Mouse (Mus musculus) right cerebral cortex, adult 2 months (tissue): ENCODE data around the gene Ccdc194.
"Not testable (repeated sequence)": the region's sequence is repeated elsewhere in the genome, so short reads cannot be mapped to it uniquely, and the experiment has no call there.

Experiments used
- DNase-seq, 2 experiments: peaks; one replicate each; pipeline ENCODE4 v3.0.0; 2021 to 2022; ENCODE audit warnings: low spot score in 2 of 2

Gene Ccdc194

GRCm38 (mm10) chr8:71554001-71554400, 28.5 kb upstream of the Ccdc194 start:
- DNase-seq = no peak

DNA sequence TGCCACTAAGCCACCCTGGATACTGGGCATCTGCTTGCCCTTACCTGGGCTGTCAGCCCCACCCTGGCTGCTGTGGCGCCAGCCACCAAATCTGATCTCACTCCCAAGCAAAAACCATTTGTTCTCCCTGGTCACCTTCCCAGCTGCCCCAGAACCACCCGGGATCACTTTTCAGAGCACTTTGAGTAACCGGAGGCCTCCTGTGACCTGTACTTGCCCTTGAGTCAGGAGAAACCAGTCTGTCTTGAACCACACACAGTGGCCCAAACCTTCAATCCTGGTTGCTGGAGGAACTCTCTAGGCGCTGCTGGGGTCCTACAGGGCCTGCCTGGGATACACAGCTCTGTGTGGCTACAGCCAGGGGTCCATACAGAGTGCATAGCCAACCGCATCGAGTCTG, 27.3 kb upstream of the Ccdc194 start:
- DNase-seq = no peak

- DNase-seq = no peak
Observed at GRCm38 (mm10) chr8:71550754-71551153, 25.2 kb upstream of the Ccdc194 start.

DNA sequence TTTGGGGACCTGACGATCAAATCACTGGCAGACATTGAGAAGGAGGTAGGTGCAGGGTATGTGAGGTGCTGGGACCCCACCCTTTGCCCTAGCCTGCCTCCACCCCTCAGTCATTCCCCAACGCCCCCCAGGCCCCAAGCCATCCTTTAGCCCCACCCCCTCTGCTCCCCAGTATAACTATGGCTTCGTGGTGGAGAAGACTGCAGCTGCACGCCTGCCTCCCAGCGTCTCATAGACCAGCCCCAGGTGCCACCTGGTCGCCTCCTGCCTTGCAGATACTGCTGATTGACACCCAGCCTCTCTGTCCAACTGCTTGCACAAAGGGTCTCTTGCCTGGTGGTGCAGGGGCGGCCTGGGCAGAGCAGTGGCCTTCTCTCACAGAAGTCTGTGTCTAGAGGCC, 22.1 kb upstream of the Ccdc194 start:
- no peak for DNase-seq

DNA sequence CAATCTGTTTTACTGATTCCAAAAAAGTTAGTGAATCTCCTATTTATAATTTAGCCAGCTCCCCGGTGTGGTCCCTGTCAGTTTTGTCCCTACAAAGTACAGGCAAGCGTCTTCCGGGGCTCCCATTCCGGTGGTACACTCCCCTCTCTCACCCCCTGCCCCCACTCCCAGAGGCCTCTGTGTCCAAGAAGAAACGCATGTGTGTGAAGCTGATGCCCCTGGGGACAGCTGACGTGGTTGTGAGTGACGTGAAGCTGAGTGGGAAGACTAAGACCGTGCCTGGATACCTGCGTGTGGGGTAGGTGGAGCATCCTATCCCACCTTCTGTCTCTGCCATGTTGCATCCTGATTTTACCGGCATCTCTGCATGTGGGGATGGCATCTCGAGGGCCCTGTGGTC, 19.5 kb upstream of the Ccdc194 start:
- DNase-seq = no peak

GRCm38 (mm10) chr8:71543755-71544154, 18.2 kb upstream of the Ccdc194 start:
- no peak for DNase-seq

DNA sequence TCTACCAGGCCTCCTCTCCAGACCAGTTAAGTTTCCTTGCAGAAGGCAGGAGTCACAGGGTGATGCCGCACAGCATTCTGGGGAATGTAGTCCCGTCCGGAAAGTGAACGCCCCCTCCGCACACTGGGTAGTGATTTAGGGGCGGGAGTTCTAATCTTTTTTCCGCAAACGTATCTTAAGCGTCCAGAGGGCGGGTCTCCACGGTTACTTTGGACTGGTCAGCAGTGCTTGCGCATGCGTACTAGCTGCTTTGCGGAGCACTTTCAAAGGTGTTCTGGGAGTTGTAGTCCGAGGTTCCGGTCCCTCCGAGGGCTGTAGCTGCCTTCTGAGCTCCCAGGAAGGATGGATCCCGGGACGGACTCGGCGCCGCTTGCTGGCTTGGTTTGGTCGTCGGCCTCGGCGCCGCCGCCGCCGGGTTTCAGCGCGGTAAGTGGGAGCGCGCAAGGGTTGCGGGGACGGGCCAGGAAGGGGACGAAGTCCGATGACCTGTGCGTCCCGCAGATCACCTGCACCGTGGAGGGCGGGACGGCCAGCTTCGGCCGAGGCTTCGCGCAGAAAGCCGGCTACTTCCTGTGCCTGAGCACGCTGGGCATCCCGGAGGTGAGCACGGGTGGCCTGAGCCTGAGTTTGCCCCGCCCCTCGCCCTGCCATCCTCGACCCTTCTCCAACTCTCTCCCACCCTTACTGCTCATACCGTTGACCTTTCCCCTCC, 17.3 kb upstream of the Ccdc194 start, which contains the start of gene Mvb12a:
Gene Mvb12a (plus strand): TSS at position 291 of the 712 bp plus-strand sequence.
- DNase-seq = peak; percentile 96 to 97

GRCm38 (mm10) chr8:71537028-71537867, 11.7 kb upstream of the Ccdc194 start, which contains the start of gene Bst2:
Gene Bst2, minus strand, starts transcription at chr8:71537456.
- peak; percentile 31 to 48 for DNase-seq

GRCm38 (mm10) chr8:71535663-71536062, 10.2 kb upstream of the Ccdc194 start:
- DNase-seq = peak in 1 of 2 experiments; percentile 13

GRCm38 (mm10) chr8:71534263-71534810, 8.8 kb upstream of the Ccdc194 start:
- no peak for DNase-seq

DNA sequence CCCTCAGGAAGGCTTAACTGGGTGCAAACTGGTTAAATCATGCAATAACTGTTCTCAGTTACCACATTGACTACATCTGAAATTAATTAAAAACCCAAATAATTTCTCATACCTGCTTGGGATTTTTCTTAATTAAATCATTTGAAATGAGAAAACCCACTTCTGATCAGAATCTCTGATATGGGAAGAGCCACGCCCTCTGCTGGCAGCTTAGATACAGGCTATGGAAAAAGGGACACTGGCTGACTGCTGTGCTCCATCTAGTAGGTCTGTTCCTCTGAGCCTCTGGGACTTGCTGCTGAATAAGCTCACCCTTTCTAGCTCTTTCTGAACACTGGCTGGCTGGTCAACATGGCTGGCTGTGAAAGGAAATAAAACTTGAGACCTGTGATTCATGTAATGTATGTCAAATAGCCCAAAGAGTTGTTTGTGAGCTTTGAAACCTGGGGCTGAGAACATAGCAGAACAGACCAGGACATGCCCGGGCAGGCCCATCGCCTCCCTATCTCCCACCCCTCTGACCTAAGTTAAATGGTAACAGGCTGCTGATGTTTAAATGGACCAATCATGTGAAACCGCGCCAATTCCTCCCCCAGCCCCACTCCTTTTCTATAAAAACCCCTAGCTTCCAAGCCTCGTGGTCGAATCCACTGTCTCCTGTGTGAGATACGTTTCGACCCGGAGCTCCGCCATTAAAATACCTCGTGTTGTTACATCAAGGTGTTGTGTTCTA, 5.4 kb upstream of the Ccdc194 start:
- DNase-seq = peak in 1 of 2 experiments; percentile 30

DNA sequence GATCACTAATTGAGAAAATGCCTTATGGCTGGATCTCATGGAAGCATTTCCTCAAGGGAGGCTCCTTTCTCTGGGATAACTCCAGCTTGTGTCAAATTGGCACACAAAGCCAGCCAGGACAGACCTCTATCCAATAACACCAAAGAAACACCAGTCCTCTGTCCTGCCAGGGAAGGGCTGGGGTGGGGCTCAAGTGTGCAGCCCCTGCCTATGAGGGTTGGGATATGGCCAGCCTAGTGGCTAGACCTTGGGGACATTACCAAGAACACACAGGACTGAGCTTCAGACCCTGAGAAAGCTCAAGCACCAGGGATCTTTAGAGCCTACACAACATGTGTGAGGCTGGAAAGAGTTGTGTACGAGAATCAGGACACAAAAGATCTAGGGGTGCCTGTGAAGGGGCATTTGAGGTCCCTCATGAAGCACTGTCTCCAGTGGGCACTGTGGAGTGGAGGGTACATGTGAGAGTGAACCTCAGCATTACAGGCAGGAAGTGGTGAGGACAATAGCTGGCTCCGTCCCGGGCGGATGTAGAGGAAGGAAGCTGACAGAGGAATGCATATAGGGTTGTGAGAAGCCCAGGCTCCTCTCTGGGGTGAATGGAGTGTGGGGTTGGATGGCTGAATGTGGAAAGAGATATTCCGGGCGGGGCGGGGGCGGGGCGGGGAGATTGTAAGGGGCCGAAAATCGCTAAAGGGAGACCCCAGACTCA, 3.0 kb upstream of the Ccdc194 start:
- no peak for DNase-seq

DNA sequence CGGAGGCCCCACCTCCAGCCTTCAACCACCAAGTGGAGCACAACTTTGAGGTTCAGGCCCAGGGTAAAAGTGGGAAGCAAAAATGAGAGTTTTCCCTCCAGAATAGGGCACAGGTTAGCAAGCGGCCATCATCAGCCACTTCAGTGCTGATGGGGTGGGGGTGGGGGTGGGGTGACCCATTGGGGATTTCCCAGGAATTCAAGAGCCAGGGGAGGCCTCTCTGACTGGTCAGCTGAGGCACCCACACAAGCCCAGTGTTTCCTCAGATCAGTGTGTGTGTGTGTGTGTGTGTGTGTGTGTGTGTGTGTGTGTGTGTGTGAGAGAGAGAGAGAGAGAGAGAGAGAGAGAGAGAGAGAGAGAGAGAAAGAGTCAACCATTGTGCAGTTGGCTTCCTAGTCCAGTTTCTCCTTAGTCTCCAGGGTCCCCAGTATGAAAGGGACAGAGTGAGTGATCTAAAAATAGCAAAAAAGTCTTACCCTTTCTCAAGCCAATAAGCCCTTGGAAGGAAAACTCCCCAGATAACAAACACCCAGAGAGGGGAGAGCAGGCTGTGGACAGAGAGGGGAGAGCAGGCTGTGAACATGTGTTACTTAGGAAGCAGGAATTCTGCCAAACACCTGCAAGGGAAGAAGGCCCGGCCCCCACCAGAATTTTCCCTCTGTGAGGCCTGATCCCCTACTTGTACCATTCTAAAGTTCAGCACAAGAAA, 1.8 kb upstream of the Ccdc194 start:
- no peak for DNase-seq

DNA sequence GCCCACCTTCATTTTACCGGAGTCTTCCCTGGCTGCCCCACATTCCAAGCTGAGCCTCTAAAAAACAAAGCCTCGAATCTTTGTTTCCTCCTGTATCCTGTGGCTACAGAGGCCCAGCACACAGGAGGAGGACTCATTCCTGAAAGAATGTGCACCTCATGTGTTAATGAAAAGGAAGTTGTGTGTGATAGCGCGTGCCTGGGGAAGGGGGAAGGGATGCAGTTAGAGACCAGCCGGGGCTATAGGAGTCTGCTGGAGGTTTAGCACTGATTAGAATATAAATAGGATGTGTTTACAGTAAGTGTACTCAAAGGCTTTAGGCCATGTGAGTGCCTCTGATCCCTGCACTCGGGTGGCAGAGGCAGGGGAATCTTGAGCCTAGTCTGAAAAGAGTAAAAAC, 761 bp upstream of the Ccdc194 start:
- DNase-seq = no peak

GRCm38 (mm10) chr8:71521634-71522033, 3.9 kb downstream of the Ccdc194 start:
- DNase-seq = peak; percentile 91 to 92

DNA sequence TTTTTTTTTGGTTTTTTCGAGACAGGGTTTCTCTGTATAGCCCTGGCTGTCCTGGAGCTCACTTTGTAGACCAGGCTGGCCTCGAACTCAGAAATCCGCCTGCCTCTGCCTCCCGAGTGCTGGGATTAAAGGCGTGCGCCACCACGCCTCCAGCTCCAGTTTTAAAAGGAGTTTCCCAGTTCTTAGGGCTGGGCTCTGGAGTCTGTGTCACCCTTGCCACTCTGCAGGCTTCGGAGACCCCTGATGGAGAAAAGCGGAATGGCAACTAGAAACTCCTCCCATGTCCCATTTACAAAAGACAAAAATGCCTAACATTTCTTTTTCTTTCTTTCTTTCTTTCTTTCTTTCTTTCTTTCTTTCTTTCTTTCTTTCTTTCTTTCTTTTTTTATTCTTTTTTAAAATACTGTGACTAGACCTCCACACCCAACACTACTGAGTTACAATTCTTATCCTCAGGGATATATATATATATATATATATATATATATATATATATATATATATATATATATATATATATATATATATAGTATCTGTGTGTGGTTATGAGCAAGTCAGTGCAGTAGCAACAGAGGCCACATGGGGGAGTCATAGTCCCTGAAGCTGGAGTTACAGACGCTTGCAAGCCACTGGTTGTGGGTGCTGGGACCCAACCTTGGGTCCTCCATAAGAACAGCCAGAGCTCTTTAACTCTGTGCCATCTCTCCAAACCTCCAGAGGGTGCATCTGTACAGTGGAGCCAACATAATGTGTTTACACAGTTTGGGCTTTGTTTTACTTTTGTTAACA, 6.3 kb downstream of the Ccdc194 start:
- DNase-seq = not testable (repeated sequence)

- no peak for DNase-seq
Observed at GRCm38 (mm10) chr8:71516786-71517185, 8.7 kb downstream of the Ccdc194 start.

DNA sequence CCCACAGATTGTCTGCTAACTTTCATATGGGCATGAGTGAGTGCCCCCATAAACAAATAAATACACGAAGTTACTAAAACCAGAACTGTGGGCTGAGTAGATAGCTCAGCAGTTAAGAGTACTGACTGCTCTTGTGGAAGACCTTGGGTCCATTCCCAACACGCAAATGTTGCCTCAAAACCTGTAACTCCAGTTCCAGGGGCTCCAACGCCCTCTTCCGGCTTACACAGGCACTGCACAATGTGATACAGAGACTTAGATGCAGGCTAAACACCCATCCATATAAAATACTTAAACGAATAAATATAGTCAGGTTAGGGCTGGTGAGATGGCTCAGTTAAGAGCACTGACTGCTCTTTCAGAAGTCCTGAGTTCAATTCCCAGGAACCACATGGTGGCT, 10.5 kb downstream of the Ccdc194 start:
- DNase-seq = no peak

DNA sequence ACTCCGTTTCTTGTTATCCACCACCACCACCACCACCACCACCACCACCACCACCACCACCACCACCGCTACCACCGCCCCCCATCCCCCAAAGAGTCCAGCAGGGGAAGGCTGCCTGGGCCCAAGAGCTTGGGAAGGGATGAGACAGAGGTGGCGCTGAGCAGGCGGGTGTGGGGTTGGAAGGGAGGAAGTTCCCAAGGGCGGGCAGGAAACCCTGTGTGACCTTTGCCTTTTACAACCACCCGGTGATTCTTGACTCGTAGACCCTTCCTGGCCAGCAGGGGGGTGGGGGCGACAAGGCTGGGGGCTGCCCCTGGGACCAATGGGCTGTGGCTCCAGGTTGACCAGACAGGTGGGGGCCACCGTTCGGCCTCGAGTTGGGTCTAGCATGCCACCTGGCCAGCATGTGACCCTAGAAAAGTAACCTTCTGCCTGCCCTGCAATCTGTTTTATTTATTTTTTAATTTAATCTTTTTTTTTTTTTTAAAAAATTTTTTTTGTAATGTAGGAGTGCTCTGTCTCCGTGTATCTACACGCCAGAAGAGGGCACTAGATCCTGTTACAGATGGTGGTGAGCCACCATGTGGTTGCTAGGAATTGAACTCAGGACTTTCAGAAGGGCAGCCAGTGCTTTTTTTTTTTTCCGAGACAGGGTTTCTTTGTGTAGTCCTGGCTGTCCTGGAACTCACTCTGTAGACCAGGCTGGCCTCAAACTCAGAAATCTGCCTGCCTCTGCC, 12.3 kb downstream of the Ccdc194 start:
- no peak for DNase-seq
